ENCODE assay signal across 8 mouse cellular contexts in the genomic region with DNA sequence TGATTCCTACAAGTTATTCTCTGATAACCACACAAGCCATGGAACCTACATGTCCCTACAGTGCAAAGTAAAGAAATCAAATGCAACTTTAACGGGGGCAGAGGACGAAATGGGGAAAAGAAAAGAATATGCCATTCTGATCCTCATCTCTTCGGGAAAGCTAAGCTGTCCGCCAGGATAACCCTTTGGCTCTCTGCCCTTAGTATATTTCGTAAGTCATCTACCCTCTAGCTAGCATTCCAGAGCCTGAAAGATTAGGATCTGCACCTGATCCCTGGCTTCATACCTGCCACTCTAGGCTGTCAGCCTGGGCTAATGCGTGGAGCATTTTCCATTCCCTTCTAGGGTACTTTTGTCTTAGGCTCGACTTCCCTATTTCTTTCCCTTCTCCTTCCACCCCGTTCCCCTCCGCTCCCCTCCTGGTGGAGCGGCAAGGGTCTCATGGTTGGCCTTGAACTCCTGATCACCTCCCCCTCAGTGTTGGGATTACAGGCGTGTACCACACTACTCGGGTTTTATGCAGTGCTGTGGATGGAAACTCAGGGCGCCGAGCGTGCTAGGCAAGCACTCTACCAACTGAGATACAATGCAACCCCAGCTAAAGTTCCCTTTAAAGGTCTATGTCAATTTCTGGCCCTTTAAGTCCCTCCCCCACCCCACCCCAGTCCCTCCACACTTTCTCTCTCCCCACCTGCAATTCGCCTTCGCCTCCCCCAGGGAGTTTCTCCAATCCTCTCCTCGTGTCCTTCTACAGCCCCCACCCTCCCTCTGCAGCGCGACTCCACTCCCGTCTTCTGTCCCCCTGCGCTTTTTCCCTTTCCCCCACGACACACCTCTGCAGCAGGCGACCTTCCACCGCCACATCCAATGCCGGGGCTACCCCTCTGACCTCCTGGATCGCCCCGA. TPM values are rescaled to one million over a fixed set of nuclear protein-coding genes. Genes with fewer than 3 reads are reported as not detected.
A peak's percentile ranks its signal among the peaks of the same experiment; 100 is the strongest.
DNase-seq lines count a peak whose midpoint lies in the region; ATAC-seq and TF ChIP-seq lines count a peak whose summit lies in the region.

No protein-coding gene starts in this region.

- no peak for ATAC-seq in CD4-positive, CD25-positive, alpha-beta regulatory T cell, adult 4 months
- ATAC-seq in hindbrain, embryonic 11.5 days (ENCODE audit: low FRiP score): peak; percentile 26; the same call in 1 of the 2 replicates
- ATAC-seq in neural tube, embryonic 14.5 days (ENCODE audit: low read depth): 0 out of 2 replicates have a peak, but pooled peaks have one; percentile 0

- peak overlapping the region; percentile 92 for H3K4me2 ChIP-seq in hindbrain, embryonic 11.5 days (replicated peaks; ENCODE audit: low read depth, low read length)
- H3K4me2 ChIP-seq in neural tube, embryonic 14.5 days (ENCODE audit: low read depth, low read length): peak overlapping the region; percentile 79

- H3K9me3 ChIP-seq in hindbrain, embryonic 11.5 days (ENCODE audit: control insufficient read depth, low read length): no peaks in the 10 kb centered on the region
- H3K9me3 ChIP-seq in neural tube, embryonic 14.5 days (ENCODE audit: control insufficient read depth, low read length): no peaks in the 10 kb centered on the region

- no peaks in the 10 kb centered on the region for H3K36me3 ChIP-seq in spleen, adult 2 months (ENCODE audit: control insufficient read depth, insufficient read depth, low read length)
- no peaks in the 10 kb centered on the region for H3K36me3 ChIP-seq in hindbrain, embryonic 11.5 days (ENCODE audit: control insufficient read depth, insufficient read depth, low read length)
- H3K36me3 ChIP-seq in liver, adult 2 months (ENCODE audit: control insufficient read depth, insufficient read depth, low read length): no peaks in the 10 kb centered on the region
- no peaks in the 10 kb centered on the region for H3K36me3 ChIP-seq in neural tube, embryonic 14.5 days (ENCODE audit: control insufficient read depth, insufficient read depth, low read length)

- DNase-seq in CD4-positive, CD25-positive, alpha-beta regulatory T cell, adult 2 months (ENCODE audit: low read depth, low spot score): peak; percentile 55
- DNase-seq in spleen, adult 2 months (ENCODE audit: low read depth in 1 of 2, low spot score in 2 of 2): no peak
- DNase-seq in spleen, adult 12 weeks (ENCODE audit: low spot score): no peak
- peak; percentile 27 for DNase-seq in hindbrain, embryonic 11.5 days (ENCODE audit: low spot score)
- peak; percentile 94 for DNase-seq in liver, adult 2 months (ENCODE audit: extremely low read depth, low read depth, low spot score)
- DNase-seq in layer of hippocampus, adult 9-11 months: no peak

- peak overlapping the region; percentile 52; the same call in 1 of the 2 replicates for H3K27ac ChIP-seq in spleen, adult 2 months (ENCODE audit: insufficient read depth, low read length)
- peak overlapping the region; percentile 60; the same call in 1 of the 2 replicates for H3K27ac ChIP-seq in hindbrain, embryonic 11.5 days (ENCODE audit: low read depth, low read length)
- peak overlapping the region; percentile 90 for H3K27ac ChIP-seq in liver, adult 2 months (replicated peaks; ENCODE audit: insufficient read depth, low read depth, low read length)
- peak overlapping the region; percentile 60 for H3K27ac ChIP-seq in neural tube, embryonic 14.5 days (ENCODE audit: low read depth, low read length)

- peak overlapping the region; percentile 71 for H3K4me3 ChIP-seq in spleen, adult 2 months (ENCODE audit: extremely low read depth, insufficient read depth, insufficient read length)
- peak overlapping the region; percentile 74 for H3K4me3 ChIP-seq in hindbrain, embryonic 11.5 days (ENCODE audit: low read depth, low read length)
- peak overlapping the region; percentile 81 for H3K4me3 ChIP-seq in liver, adult 2 months (ENCODE audit: insufficient read depth, low read depth, low read length)
- peak overlapping the region; percentile 60 for H3K4me3 ChIP-seq in neural tube, embryonic 14.5 days (ENCODE audit: low read depth, low read length)

- H3K9ac ChIP-seq in hindbrain, embryonic 11.5 days (ENCODE audit: low read depth, low read length): peak overlapping the region; percentile 64
- H3K9ac ChIP-seq in liver, adult 2 months (ENCODE audit: low read depth, low read length): peak overlapping the region; percentile 86
- H3K9ac ChIP-seq in neural tube, embryonic 14.5 days (replicated peaks; ENCODE audit: low read depth, low read length): peak overlapping the region; percentile 50

- WGBS in spleen, adult 2 months: 8% methylated on average over 28 of the region's 28 CpGs
- 19% methylated on average over 28 of the region's 28 CpGs for WGBS in hindbrain, embryonic 11.5 days
- 2% methylated on average over 28 of the region's 28 CpGs for WGBS in liver, adult 2 months
- 18% methylated on average over 28 of the region's 28 CpGs for WGBS in neural tube, embryonic 14.5 days

- no peaks in the 10 kb centered on the region for H3K27me3 ChIP-seq in spleen, adult 2 months (ENCODE audit: control insufficient read depth, insufficient read depth, low read length)
- no peaks in the 10 kb centered on the region for H3K27me3 ChIP-seq in hindbrain, embryonic 11.5 days (ENCODE audit: control insufficient read depth, insufficient read depth, low read length)
- H3K27me3 ChIP-seq in liver, adult 2 months (ENCODE audit: control insufficient read depth, insufficient read depth, low read length): no peaks in the 10 kb centered on the region
- no peaks in the 10 kb centered on the region for H3K27me3 ChIP-seq in neural tube, embryonic 14.5 days (ENCODE audit: control insufficient read depth, insufficient read depth, low read length)

- H3K4me1 ChIP-seq in spleen, adult 2 months (ENCODE audit: control insufficient read depth, insufficient read depth, insufficient read length): peaks cover 12% of the 10 kb centered on the region
- no peaks in the 10 kb centered on the region for H3K4me1 ChIP-seq in hindbrain, embryonic 11.5 days (replicated peaks; ENCODE audit: control insufficient read depth, insufficient read depth, low read length)
- H3K4me1 ChIP-seq in liver, adult 2 months (ENCODE audit: control insufficient read depth, insufficient read depth, low read length): peaks cover 15% of the 10 kb centered on the region
- H3K4me1 ChIP-seq in neural tube, embryonic 14.5 days (ENCODE audit: control insufficient read depth, insufficient read depth, low read length): peaks cover 11% of the 10 kb centered on the region

- no peak for TF ChIP-seq POLR2A in spleen, adult 2 months (IDR thresholded peaks at IDR 0.05; ENCODE audit: low read depth, low read length)
- no peak for TF ChIP-seq POLR2A in liver, adult 2 months (IDR thresholded peaks at IDR 0.05; ENCODE audit: extremely low read depth, insufficient read depth, low read length)

- peaks cover 17% of the 10 kb centered on the region; the same call in 1 of the 2 replicates for H3K79me2 ChIP-seq in liver, adult 2 months (ENCODE audit: control insufficient read depth, insufficient read depth, low read length)

- TF ChIP-seq CTCF in spleen, adult 2 months (IDR thresholded peaks at IDR 0.05; ENCODE audit: extremely low read depth, insufficient read depth, insufficient read length, insufficient replicate concordance): no peak
- no peak for TF ChIP-seq CTCF in liver, adult 2 months (IDR thresholded peaks at IDR 0.05; ENCODE audit: low read depth, low read length)

RNA-seq across cellular contexts. Expression of a gene that starts 0.9 kb away (rescaled TPM):
- polyA plus RNA-seq in CD4-positive, CD25-positive, alpha-beta regulatory T cell, adult 4 months (2017; shearing (Covaris generic)): 10 to 100 TPM; 14.3 to 15.7 TPM
- polyA plus RNA-seq in spleen, adult 2 months (2012; rRNA removed): 16.5 and 23.3 TPM in 2 replicates
- 13.7 TPM in 2 replicates for polyA plus RNA-seq in hindbrain, embryonic 11.5 days (2014; fragmentation: Nextera tagmentation; extraction: Ambion mirVana)
- 14.8 and 22.1 TPM in 2 replicates for total RNA-seq in liver, adult 2 months (2014; rRNA removed)
- polyA plus RNA-seq in liver, adult 2 months (2012; rRNA removed): 35.9 and 42.2 TPM in 2 replicates
- polyA plus RNA-seq in neural tube, embryonic 14.5 days (2014; fragmentation: Nextera tagmentation; extraction: Ambion mirVana): 11.3 and 12.9 TPM in 2 replicates

RNA-seq across cellular contexts. Expression of a gene that starts 38.1 kb away (rescaled TPM):
- polyA plus RNA-seq in CD4-positive, CD25-positive, alpha-beta regulatory T cell, adult 4 months (2017; shearing (Covaris generic)): not detected
- 0.79 and 1.0 TPM in 2 replicates for polyA plus RNA-seq in spleen, adult 2 months (2012; rRNA removed)
- polyA plus RNA-seq in hindbrain, embryonic 11.5 days (2014; fragmentation: Nextera tagmentation; extraction: Ambion mirVana): 0.22 and 0.38 TPM in 2 replicates
- total RNA-seq in liver, adult 2 months (2014; rRNA removed): 0.07 TPM in 1 of 2 replicates, not detected in the other
- polyA plus RNA-seq in liver, adult 2 months (2012; rRNA removed): 0.07 and 0.20 TPM in 2 replicates
- polyA plus RNA-seq in neural tube, embryonic 14.5 days (2014; fragmentation: Nextera tagmentation; extraction: Ambion mirVana): 0.31 TPM in 1 of 2 replicates, not detected in the other

RNA-seq across cellular contexts. Expression of a gene that starts 42.5 kb away (rescaled TPM):
- polyA plus RNA-seq in CD4-positive, CD25-positive, alpha-beta regulatory T cell, adult 4 months (2017; shearing (Covaris generic)): 10 to 100 TPM; 43.0 to 46.6 TPM
- 328 and 407 TPM in 2 replicates for polyA plus RNA-seq in spleen, adult 2 months (2012; rRNA removed)
- polyA plus RNA-seq in hindbrain, embryonic 11.5 days (2014; fragmentation: Nextera tagmentation; extraction: Ambion mirVana): 7.1 TPM in 2 replicates
- total RNA-seq in liver, adult 2 months (2014; rRNA removed): 0.65 and 1.6 TPM in 2 replicates
- polyA plus RNA-seq in liver, adult 2 months (2012; rRNA removed): 13.0 and 22.7 TPM in 2 replicates
- 5.7 and 5.9 TPM in 2 replicates for polyA plus RNA-seq in neural tube, embryonic 14.5 days (2014; fragmentation: Nextera tagmentation; extraction: Ambion mirVana)

RNA-seq across cellular contexts. Expression of a gene that starts 54.7 kb away (rescaled TPM):
- 10 to 100 TPM; 11.5 to 15.5 TPM for polyA plus RNA-seq in CD4-positive, CD25-positive, alpha-beta regulatory T cell, adult 4 months (2017; shearing (Covaris generic))
- polyA plus RNA-seq in spleen, adult 2 months (2012; rRNA removed): 69.4 and 70.9 TPM in 2 replicates
- polyA plus RNA-seq in hindbrain, embryonic 11.5 days (2014; fragmentation: Nextera tagmentation; extraction: Ambion mirVana): 5.0 and 6.3 TPM in 2 replicates
- total RNA-seq in liver, adult 2 months (2014; rRNA removed): 0.74 and 1.5 TPM in 2 replicates
- 4.3 and 5.6 TPM in 2 replicates for polyA plus RNA-seq in liver, adult 2 months (2012; rRNA removed)
- polyA plus RNA-seq in neural tube, embryonic 14.5 days (2014; fragmentation: Nextera tagmentation; extraction: Ambion mirVana): 6.5 and 7.9 TPM in 2 replicates

RNA-seq across cellular contexts. Expression of a gene that starts 54.7 kb away (rescaled TPM):
- polyA plus RNA-seq in CD4-positive, CD25-positive, alpha-beta regulatory T cell, adult 4 months (2017; shearing (Covaris generic)): 10 to 100 TPM; 46.5 to 81.2 TPM
- 249 and 293 TPM in 2 replicates for polyA plus RNA-seq in spleen, adult 2 months (2012; rRNA removed)
- polyA plus RNA-seq in hindbrain, embryonic 11.5 days (2014; fragmentation: Nextera tagmentation; extraction: Ambion mirVana): 25.9 and 28.5 TPM in 2 replicates
- total RNA-seq in liver, adult 2 months (2014; rRNA removed): 0.74 and 1.1 TPM in 2 replicates
- 10.7 and 15.0 TPM in 2 replicates for polyA plus RNA-seq in liver, adult 2 months (2012; rRNA removed)
- polyA plus RNA-seq in neural tube, embryonic 14.5 days (2014; fragmentation: Nextera tagmentation; extraction: Ambion mirVana): 16.0 and 18.4 TPM in 2 replicates

Comparison
In these comparisons a context has a peak if more than half of its experiments do, and no peak if none do; other contexts are left out.
1. DNase-seq: peak in CD4-positive, CD25-positive, alpha-beta regulatory T cell, adult 2 months (single experiment), hindbrain, embryonic 11.5 days (single experiment) and liver, adult 2 months (single experiment); none in spleen, adult 2 months (0 of 2), spleen, adult 12 weeks (single experiment) and layer of hippocampus, adult 9-11 months (single experiment).
2. Peak in every context shown above with its lines, with median percentiles within 50 percentile points of each other: H3K27ac ChIP-seq, H3K4me3 ChIP-seq and H3K9ac ChIP-seq.